Mouse (Mus musculus) lung, postnatal 25 days (tissue): ENCODE measurements at regions not wholly inside any gene's neighbourhood (a gene's known extent, or its start where the extent isn't known, plus 50 kb on each side); places are given as distances from the start of the nearest gene placed in this dataset.

ENCODE experiments used
- DNase-seq: peaks from one replicate; pipeline ENCODE4 v3.0.0; 2022; ENCODE audit warnings: low spot score

- no peak for DNase-seq
Measured at GRCm38 (mm10) chr3:35235066-35235465, 518.8 kb upstream of the Atp11b start.

GRCm38 (mm10) chr3:35235772-35236171 lies 518.1 kb upstream of the Atp11b start:
- DNase-seq, result no peak

- DNase-seq, result peak; percentile 72
Measured at GRCm38 (mm10) chr3:35237342-35237741, 516.6 kb upstream of the Atp11b start.

GRCm38 (mm10) chr3:35242349-35242748 lies 511.6 kb upstream of the Atp11b start:
- no peak for DNase-seq

GRCm38 (mm10) chr3:35242871-35243529 lies 510.9 kb upstream of the Atp11b start:
- DNase-seq, result no peak

- no peak for DNase-seq
Measured at GRCm38 (mm10) chr3:35245003-35245402, 508.9 kb upstream of the Atp11b start.

GRCm38 (mm10) chr3:35245946-35246665 lies 507.8 kb upstream of the Atp11b start:
- DNase-seq, result no peak

- peak; percentile 50 for DNase-seq
Measured at GRCm38 (mm10) chr3:35249160-35249559, 504.7 kb upstream of the Atp11b start.

GRCm38 (mm10) chr3:35250092-35250749 lies 503.7 kb upstream of the Atp11b start:
- DNase-seq, result no peak

- no peak for DNase-seq
Measured at GRCm38 (mm10) chr3:35253861-35254260, 500.0 kb upstream of the Atp11b start.

- DNase-seq, result no peak
Measured at GRCm38 (mm10) chr3:35260936-35261335, 493.0 kb upstream of the Atp11b start.

GRCm38 (mm10) chr3:35268949-35269348 lies 485.0 kb upstream of the Atp11b start:
- no peak for DNase-seq

- no peak for DNase-seq
Measured at GRCm38 (mm10) chr3:35269977-35270880, 483.7 kb upstream of the Atp11b start.

- DNase-seq, result no peak
Measured at GRCm38 (mm10) chr3:35273546-35273945, 480.4 kb upstream of the Atp11b start.

GRCm38 (mm10) chr3:35280981-35281380 lies 472.9 kb upstream of the Atp11b start:
- DNase-seq, result no peak

GRCm38 (mm10) chr3:35282106-35282505 lies 471.8 kb upstream of the Atp11b start:
- no peak for DNase-seq

GRCm38 (mm10) chr3:35294771-35295170 lies 459.1 kb upstream of the Atp11b start:
- DNase-seq, result no peak

GRCm38 (mm10) chr3:35295746-35296145 lies 458.2 kb upstream of the Atp11b start:
- no peak for DNase-seq

GRCm38 (mm10) chr3:35299036-35299435 lies 454.9 kb upstream of the Atp11b start:
- DNase-seq, result no peak

- no peak for DNase-seq
Measured at GRCm38 (mm10) chr3:35306013-35306412, 447.9 kb upstream of the Atp11b start.

- no peak for DNase-seq
Measured at GRCm38 (mm10) chr3:35314177-35314576, 439.7 kb upstream of the Atp11b start.

- no peak for DNase-seq
Measured at GRCm38 (mm10) chr3:35315162-35315561, 438.7 kb upstream of the Atp11b start.
